Mouse (Mus musculus) neural tube, embryonic 13.5 days (tissue): ENCODE measurements around the gene Ppig. TPM values are rescaled to one million over a fixed set of nuclear protein-coding genes. Genes with fewer than 3 reads are reported as not detected.

Experiments used
- ATAC-seq: fragments of 200-750 bp; cut with Nextera tagmentation; 2 replicates; pipeline ENCODE4 v1.8.0; 2017; ENCODE audit warnings: low read depth, mild to moderate bottlenecking, moderate TSS enrichment, moderate library complexity
- H3K27ac ChIP-seq: fragments of 300-500 bp; sonication (generic); replicated peaks from 2 replicates; pipeline ENCODE4 v1.5.1; 2015; ENCODE audit warnings: moderate library complexity, mild to moderate bottlenecking, inconsistent platforms
- H3K27me3 ChIP-seq: fragments of 300-500 bp; sonication (generic); 2 replicates; pipeline ENCODE4 v1.6.1; 2015; ENCODE audit warnings: mild to moderate bottlenecking, inconsistent platforms
- H3K36me3 ChIP-seq: fragments of 300-500 bp; sonication (generic); 2 replicates; pipeline ENCODE4 v1.6.1; 2015; ENCODE audit warnings: mild to moderate bottlenecking, inconsistent platforms
- H3K4me1 ChIP-seq: fragments of 300-500 bp; sonication (generic); replicated peaks from 2 replicates; pipeline ENCODE4 v1.6.1; 2015; ENCODE audit warnings: inconsistent platforms
- H3K4me2 ChIP-seq: fragments of 300-500 bp; sonication (generic); 2 replicates; pipeline ENCODE4 v1.6.1; 2015; ENCODE audit warnings: inconsistent platforms, mild to moderate bottlenecking, moderate library complexity
- H3K4me3 ChIP-seq: fragments of 300-500 bp; sonication (generic); 2 replicates; pipeline ENCODE4 v1.5.1; 2015; ENCODE audit warnings: mild to moderate bottlenecking, inconsistent platforms
- H3K9ac ChIP-seq: fragments of 300-500 bp; sonication (generic); 2 replicates; pipeline ENCODE4 v1.6.1; 2015; ENCODE audit warnings: moderate library complexity, mild to moderate bottlenecking, inconsistent platforms
- H3K9me3 ChIP-seq: fragments of 300-500 bp; sonication (generic); 2 replicates; pipeline ENCODE4 v1.6.1; 2016; ENCODE audit warnings: inconsistent platforms
- WGBS: fragments of 180-500 bp; shearing (Covaris S2); methylation state at CpG from one replicate; pipeline ENCODE4 v1.1.7; 2015; 5-methylcytosine and 5-hydroxymethylcytosine counted together
- polyA plus RNA-seq: library from polyadenylated mRNA; unstranded; fragments of >200 nt; fragmentation: Nextera tagmentation; extraction: Ambion mirVana; gene quantifications from 2 replicates; pipeline ENCODE4 v1.2.1, GENCODE M21; 2015

The Ppig gene
- polyA plus RNA-seq, 1 experiment from 2014 or later: 119 TPM

GRCm38 (mm10) chr2:69700446-69700845 is 21.9 kb upstream of the Ppig start:
- Histone ChIP-seq H3K27ac (no peak overlapping the region), H3K4me1 (no peaks in the 10 kb centered on the region), H3K9me3 (peaks cover 5% of the 10 kb centered on the region; the same call in 1 of the 2 replicates), H3K4me3 (no peak overlapping the region), H3K36me3 (peaks cover 81% of the 10 kb centered on the region), H3K9ac (no peak overlapping the region), H3K4me2 (no peak overlapping the region), H3K27me3 (no peaks in the 10 kb centered on the region)
- ATAC-seq: no peak
- 96% methylated on average over 8 of the region's 8 CpGs for WGBS

- Histone ChIP-seq H3K27me3 (peaks cover 6% of the 10 kb centered on the region), H3K9me3 (no peaks in the 10 kb centered on the region), H3K4me3 (no peak overlapping the region), H3K4me2 (peak overlapping the region; percentile 84), H3K36me3 (peaks cover 16% of the 10 kb centered on the region), H3K27ac (no peak overlapping the region), H3K9ac (no peak overlapping the region), H3K4me1 (peaks cover 10% of the 10 kb centered on the region)
- WGBS: 88% methylated on average over 14 of the region's 14 CpGs
- ATAC-seq: no peak
These were observed 10.2 kb upstream of the Ppig start for GRCm38 (mm10) chr2:69712171-69712570.

- WGBS: 1% methylated on average over 39 of the region's 39 CpGs
- H3K4me3 ChIP-seq: peak within 1 kb of the TSS; percentile 66
- peaks cover 6% of the 10 kb centered on the region for H3K27me3 ChIP-seq
- H3K9me3 ChIP-seq: no peaks in the 10 kb centered on the region
- ATAC-seq: peak; percentile 100
- H3K9ac ChIP-seq: peak within 1 kb of the TSS; percentile 84
- H3K27ac ChIP-seq: peak within 1 kb of the TSS; percentile 30; the same call in 1 of the 2 replicates
- H3K36me3 ChIP-seq: peaks cover 12% of the 10 kb centered on the region
- peak within 1 kb of the TSS; percentile 84 for H3K4me2 ChIP-seq
- peaks cover 10% of the 10 kb centered on the region for H3K4me1 ChIP-seq
These were observed 9.2 kb upstream of the Ppig start, which contains the start of gene Fastkd1 for GRCm38 (mm10) chr2:69712981-69713625. TSS of gene Fastkd1 (minus strand) at chr2:69713516.

DNA sequence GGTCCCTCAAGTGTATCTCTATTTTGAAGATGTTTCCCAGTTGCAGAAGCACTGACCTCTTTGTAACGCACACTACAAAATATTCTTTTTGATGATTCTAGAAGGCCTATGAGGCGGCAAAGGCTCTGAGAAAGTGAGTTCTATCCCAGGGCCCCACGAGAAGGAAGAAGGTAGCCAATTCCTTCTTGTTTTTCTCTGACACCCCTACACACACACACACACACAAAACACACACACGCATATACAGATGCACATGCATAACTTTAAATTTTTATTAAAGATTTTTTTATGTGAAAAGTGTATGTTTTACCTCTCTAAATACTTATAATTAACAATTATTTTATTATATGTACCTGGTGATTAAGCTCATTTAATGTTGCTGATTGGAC is 8.7 kb upstream of the Ppig start:
- H3K36me3 ChIP-seq: peaks cover 12% of the 10 kb centered on the region; the same call in 1 of the 2 replicates
- peaks cover 10% of the 10 kb centered on the region for H3K4me1 ChIP-seq
- ATAC-seq: peak; percentile 73
- H3K9ac ChIP-seq: no peak overlapping the region
- no peak overlapping the region for H3K27ac ChIP-seq
- peak overlapping the region; percentile 84 for H3K4me2 ChIP-seq
- 38% methylated on average over 4 of the region's 4 CpGs for WGBS
- no peaks in the 10 kb centered on the region for H3K9me3 ChIP-seq
- H3K4me3 ChIP-seq: peak overlapping the region; percentile 66
- peaks cover 6% of the 10 kb centered on the region for H3K27me3 ChIP-seq

GRCm38 (mm10) chr2:69714126-69714525 is 8.2 kb upstream of the Ppig start:
- ATAC-seq: no peak
- Histone ChIP-seq H3K36me3 (peaks cover 10% of the 10 kb centered on the region; the same call in 1 of the 2 replicates), H3K9me3 (no peaks in the 10 kb centered on the region), H3K4me1 (peaks cover 10% of the 10 kb centered on the region), H3K4me2 (no peak overlapping the region), H3K9ac (no peak overlapping the region), H3K27me3 (peaks cover 6% of the 10 kb centered on the region), H3K4me3 (no peak overlapping the region), H3K27ac (no peak overlapping the region)
- 83% methylated on average over 5 of the region's 5 CpGs for WGBS

GRCm38 (mm10) chr2:69716483-69716882 is 5.9 kb upstream of the Ppig start:
- 81% methylated on average over 3 of the region's 3 CpGs for WGBS
- H3K4me3 ChIP-seq: no peak overlapping the region
- peaks cover 10% of the 10 kb centered on the region for H3K4me1 ChIP-seq
- no peaks in the 10 kb centered on the region for H3K36me3 ChIP-seq
- H3K9ac ChIP-seq: no peak overlapping the region
- peaks cover 24% of the 10 kb centered on the region for H3K27me3 ChIP-seq
- no peak overlapping the region for H3K4me2 ChIP-seq
- ATAC-seq: no peak
- no peaks in the 10 kb centered on the region for H3K9me3 ChIP-seq
- H3K27ac ChIP-seq: no peak overlapping the region

DNA sequence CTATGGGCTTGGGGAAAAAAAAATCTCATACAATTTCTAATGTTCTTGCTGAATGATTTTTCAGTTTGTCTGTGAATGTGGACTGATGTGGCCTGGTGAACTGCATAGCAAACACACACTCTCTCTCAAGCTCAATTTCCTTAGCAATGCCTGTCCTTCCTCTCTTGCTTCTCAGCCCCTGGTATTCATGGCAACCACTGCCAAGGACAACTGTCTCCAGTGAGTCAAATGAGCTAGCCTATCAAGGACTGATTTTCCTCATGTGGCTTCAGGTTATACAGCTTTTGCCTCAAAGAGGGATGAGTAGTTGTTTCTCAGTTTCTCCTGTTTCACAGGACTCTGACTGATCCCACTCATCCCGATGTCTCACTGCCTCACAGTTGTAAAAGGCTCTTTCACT is 3.2 kb upstream of the Ppig start:
- WGBS: 83% methylated on average over 1 of the region's 1 CpGs
- Histone ChIP-seq H3K36me3 (no peaks in the 10 kb centered on the region), H3K27me3 (peaks cover 24% of the 10 kb centered on the region), H3K9ac (no peak overlapping the region), H3K4me1 (peaks cover 12% of the 10 kb centered on the region), H3K4me2 (no peak overlapping the region), H3K4me3 (no peak overlapping the region), H3K9me3 (no peaks in the 10 kb centered on the region), H3K27ac (no peak overlapping the region)
- ATAC-seq: no peak

- Histone ChIP-seq H3K9ac (peak overlapping the region; percentile 84), H3K9me3 (no peaks in the 10 kb centered on the region), H3K4me1 (peaks cover 20% of the 10 kb centered on the region), H3K4me3 (peak overlapping the region; percentile 77), H3K36me3 (no peaks in the 10 kb centered on the region), H3K4me2 (peak overlapping the region; percentile 69), H3K27ac (peak overlapping the region; percentile 91), H3K27me3 (peaks cover 18% of the 10 kb centered on the region; the same call in 1 of the 2 replicates)
- under 1% methylated on average over 90 of the region's 91 CpGs for WGBS
- peak; percentile 96 for ATAC-seq
These were observed 539 bp downstream of the Ppig start for GRCm38 (mm10) chr2:69722650-69723518.

DNA sequence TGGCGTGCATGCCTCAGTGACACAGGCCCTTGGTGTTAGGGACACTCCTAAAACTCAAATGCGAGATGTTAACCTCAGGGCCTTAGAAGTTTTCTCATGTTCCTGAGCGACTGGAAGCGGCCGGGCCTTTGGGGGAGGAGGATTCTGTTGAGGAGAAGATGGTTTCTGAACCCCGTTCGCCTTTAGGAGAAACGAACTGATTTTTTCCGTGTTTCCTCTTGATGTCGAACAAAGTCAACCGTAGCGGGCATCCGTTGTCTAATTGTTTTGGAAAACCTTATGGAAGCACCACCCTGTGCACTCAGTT is 1.1 kb downstream of the Ppig start:
- 1% methylated on average over 13 of the region's 13 CpGs for WGBS
- Histone ChIP-seq H3K9ac (peak overlapping the region; percentile 84), H3K4me3 (peak overlapping the region; percentile 77), H3K36me3 (no peaks in the 10 kb centered on the region), H3K4me2 (peak overlapping the region; percentile 69), H3K4me1 (peaks cover 20% of the 10 kb centered on the region), H3K27ac (peak overlapping the region; percentile 91), H3K27me3 (peaks cover 18% of the 10 kb centered on the region; the same call in 1 of the 2 replicates), H3K9me3 (no peaks in the 10 kb centered on the region)
- ATAC-seq: no peak

GRCm38 (mm10) chr2:69745091-69745490 is 22.7 kb downstream of the Ppig start:
- 85% methylated on average over 1 of the region's 1 CpGs for WGBS
- Histone ChIP-seq H3K9ac (no peak overlapping the region), H3K9me3 (no peaks in the 10 kb centered on the region), H3K4me2 (no peak overlapping the region), H3K4me1 (no peaks in the 10 kb centered on the region), H3K4me3 (no peak overlapping the region), H3K27ac (no peak overlapping the region), H3K36me3 (peaks cover 70% of the 10 kb centered on the region), H3K27me3 (no peaks in the 10 kb centered on the region)
- ATAC-seq: no peak

DNA sequence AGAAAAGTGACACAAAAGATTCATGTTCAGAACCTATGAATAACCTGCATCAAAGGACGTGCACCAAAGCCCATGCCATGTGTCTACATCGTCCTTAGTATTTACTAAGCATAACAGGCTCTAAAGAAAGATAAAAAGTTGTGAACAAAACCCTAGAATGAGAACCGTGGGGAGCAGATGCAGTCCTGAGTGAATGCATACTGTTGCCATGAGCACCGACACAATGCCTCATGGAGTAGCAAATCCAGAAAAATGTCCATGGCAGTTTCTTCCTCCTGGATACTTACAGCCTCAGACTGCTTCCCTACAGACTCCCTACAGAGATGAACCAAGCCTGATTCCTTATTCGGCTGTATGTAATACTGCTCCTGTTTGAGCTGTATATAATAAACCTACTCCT is 38.6 kb downstream of the Ppig start:
- ATAC-seq: peak; percentile 72
- 22% methylated on average over 5 of the region's 5 CpGs for WGBS
- H3K27me3 ChIP-seq: no peaks in the 10 kb centered on the region
- peak overlapping the region; percentile 33; the same call in 1 of the 2 replicates for H3K27ac ChIP-seq
- no peak overlapping the region for H3K4me3 ChIP-seq
- H3K4me2 ChIP-seq: no peak overlapping the region
- H3K36me3 ChIP-seq: no peaks in the 10 kb centered on the region
- H3K4me1 ChIP-seq: peaks cover 15% of the 10 kb centered on the region; the same call in 1 of the 2 replicates
- H3K9ac ChIP-seq: no peak overlapping the region
- H3K9me3 ChIP-seq: no peaks in the 10 kb centered on the region

DNA sequence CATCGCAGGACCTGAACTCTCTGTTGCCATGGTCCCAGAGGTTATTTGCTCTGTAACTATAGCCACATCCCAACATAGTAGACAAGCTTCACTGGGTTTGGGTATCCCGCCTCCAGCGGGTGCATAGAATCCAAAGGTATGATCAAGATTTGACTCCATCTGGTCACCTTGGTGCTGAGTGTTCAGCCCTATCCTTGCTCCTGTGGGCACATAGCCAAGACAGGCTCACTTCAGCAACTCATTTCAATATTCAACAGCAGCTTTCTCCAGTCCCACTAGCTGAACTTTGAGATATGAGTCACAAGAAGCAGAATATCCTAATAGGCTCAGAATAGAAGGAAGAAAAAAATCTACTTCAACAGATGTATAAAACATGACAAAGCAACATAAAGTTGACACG is 41.0 kb downstream of the Ppig start:
- no peaks in the 10 kb centered on the region for H3K27me3 ChIP-seq
- H3K4me3 ChIP-seq: no peak overlapping the region
- 94% methylated on average over 4 of the region's 4 CpGs for WGBS
- no peak overlapping the region for H3K4me2 ChIP-seq
- no peak overlapping the region for H3K27ac ChIP-seq
- no peaks in the 10 kb centered on the region for H3K9me3 ChIP-seq
- H3K4me1 ChIP-seq: peaks cover 15% of the 10 kb centered on the region; the same call in 1 of the 2 replicates
- ATAC-seq: no peak
- H3K9ac ChIP-seq: no peak overlapping the region
- H3K36me3 ChIP-seq: no peaks in the 10 kb centered on the region
